Mouse (Mus musculus): Measurements from ENCODE around the gene Gpr155.

DNA sequence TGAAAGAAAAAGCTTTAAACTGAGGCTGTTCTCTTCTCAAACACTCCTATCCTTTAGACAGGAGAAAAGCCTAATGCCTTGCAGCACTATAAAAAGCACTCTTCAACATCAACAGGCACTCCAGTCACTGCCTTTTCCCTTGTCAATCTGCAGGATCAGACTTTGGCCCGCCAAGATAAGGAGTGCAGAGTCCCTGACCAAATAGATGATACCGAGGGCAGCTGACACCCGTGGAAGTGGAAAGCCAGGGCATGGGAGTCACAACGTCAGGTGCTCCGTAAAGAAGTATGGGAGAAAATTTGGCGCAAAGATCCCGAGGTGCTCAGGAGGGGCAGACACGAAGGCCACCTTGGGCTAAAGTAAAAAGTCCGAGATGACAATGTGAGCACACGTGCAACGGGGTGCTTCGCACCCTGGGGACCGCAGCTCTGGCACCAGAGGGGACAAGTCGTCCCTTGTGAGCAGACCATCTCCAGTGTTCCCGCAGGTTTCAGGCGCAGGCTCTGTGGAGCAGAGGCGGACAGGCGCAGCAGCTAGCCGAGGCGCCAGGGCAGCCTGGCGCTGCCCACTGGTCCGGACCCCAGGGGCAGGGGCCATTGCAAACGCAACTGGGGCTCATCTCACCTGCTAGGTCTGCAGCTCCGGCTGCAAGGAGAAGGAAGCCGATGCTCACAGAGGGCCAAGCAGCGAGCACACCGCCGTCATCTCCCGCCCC, 574 bp downstream of the Gpr155 start:
- no peak for TF ChIP-seq CTCF (IDR thresholded peaks at IDR 0.05; ENCODE audit: low read depth, low read length)
- no peak for TF ChIP-seq EP300 (IDR thresholded peaks at IDR 0.05; ENCODE audit: insufficient read depth, low read depth, low read length)
- TF ChIP-seq POLR2A (IDR thresholded peaks at IDR 0.05; ENCODE audit: insufficient read depth, low read length): no peak

Data from ES-Bruce4 (cell line).